ENCODE assay signal across 18 mouse cellular contexts in the genomic region with DNA sequence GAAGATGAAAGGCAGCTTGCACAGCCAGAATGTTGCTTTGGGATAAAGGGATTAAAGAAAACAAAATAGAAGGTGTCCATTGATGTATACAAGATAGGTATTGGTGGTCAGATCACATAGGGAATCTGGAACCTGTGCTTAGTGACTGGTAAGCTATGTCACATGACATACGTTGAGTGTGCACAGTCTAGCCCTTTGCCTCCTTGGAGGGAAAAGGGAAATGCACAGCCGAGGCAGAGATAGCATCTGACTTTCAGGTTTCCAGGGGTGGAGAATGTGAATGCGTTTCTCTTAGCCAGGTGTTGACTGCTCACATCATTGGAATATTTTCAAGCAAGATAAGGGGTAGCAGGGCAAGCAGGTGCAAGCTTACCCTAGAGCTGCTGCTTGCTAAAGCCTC.
"Had no signal": no experiment of that assay in that cellular context is flagged by ENCODE, and none has a peak within 500 bp of the region (broad histone marks: within the 10 kb centered on the region; RNA-seq: fewer than 3 reads in every experiment).

No protein-coding gene starts in this region.

- H3K9me3 ChIP-seq: liver, embryonic 13.5 days; midbrain, embryonic 15.5 days; neural tube, embryonic 15.5 days had no signal

- H3K27me3 ChIP-seq: liver, embryonic 13.5 days; midbrain, embryonic 15.5 days; neural tube, embryonic 15.5 days had no signal

- H3K36me3 ChIP-seq: liver, embryonic 13.5 days; midbrain, embryonic 15.5 days; neural tube, embryonic 15.5 days had no signal

- H3K4me1 ChIP-seq: liver, embryonic 13.5 days; midbrain, embryonic 15.5 days had no signal

- H3K27ac ChIP-seq: left cerebral cortex, adult 2 months; liver, embryonic 13.5 days; midbrain, embryonic 15.5 days; stomach, postnatal 0 days had no signal

- H3K9ac ChIP-seq: liver, embryonic 13.5 days; midbrain, embryonic 15.5 days; neural tube, embryonic 15.5 days had no signal

- H3K4me2 ChIP-seq: liver, embryonic 13.5 days; midbrain, embryonic 11.5 days; midbrain, embryonic 15.5 days; neural tube, embryonic 15.5 days had no signal

- DNase-seq: kidney, postnatal 14 days; layer of hippocampus, postnatal 36 days; liver, embryonic 13.5 days; lung, adult 2 months; lung, postnatal 14 days; lung, postnatal 4 days; right cerebral cortex, adult 18-20 months; right cerebral cortex, postnatal 14 days; right cerebral cortex, postnatal 4 days; thymus, adult 2 months; thymus, postnatal 14 days; thymus, postnatal 4 days had no signal

- ATAC-seq: midbrain, embryonic 15.5 days had no signal

- H3K4me3 ChIP-seq: left cerebral cortex, adult 2 months; liver, embryonic 13.5 days; midbrain, embryonic 15.5 days; myocyte; neural tube, embryonic 15.5 days had no signal
